Mouse (Mus musculus) mouse embryonic stem cell (cell line): ENCODE measurements around the gene Dnmt1.

Source experiments
- in situ Hi-C, 2 experiments: fragments of 300-500 bp; cut with MboI; formaldehyde crosslinking; loops; 1 replicate in 1 of 2; 3 replicates in 1 of 2; pipeline ENCODE4 v1.14.3; 2019 to 2020; ENCODE audit warnings: low sequenced_read_pairs in 2 of 2, low pct_unique_long_range_greater_than_20kb in 1 of 2, mixed read lengths in 1 of 2; ENCODE audit not compliant: unreplicated experiment in 1 of 2

Dnmt1 gene

DNA sequence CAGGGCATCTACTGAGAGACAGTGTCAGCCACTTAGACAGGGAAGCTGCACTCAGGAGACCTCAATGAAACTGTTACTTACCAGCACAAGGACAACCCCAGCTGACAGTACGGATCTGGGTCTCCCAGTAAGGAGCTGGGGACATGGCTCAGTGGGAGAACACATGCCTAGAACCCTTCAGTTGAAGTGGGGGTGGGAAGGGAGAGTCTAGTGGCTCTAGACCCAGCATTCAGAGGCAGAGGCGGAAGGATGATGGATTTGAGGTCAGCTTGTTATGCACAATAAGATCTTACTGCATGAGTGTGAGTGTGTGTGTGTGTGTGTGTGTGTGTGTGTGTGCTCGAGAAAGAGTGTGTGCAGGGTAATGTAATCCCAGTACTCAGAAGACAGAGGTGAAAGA, 22.5 kb upstream of the Dnmt1 start:
- in situ Hi-C loops: loop anchor here in 1 of 2 experiments (25.0 kb wide), 1 partner anchor 245 kb away; the partner anchor contains the start of gene Olfm2

DNA sequence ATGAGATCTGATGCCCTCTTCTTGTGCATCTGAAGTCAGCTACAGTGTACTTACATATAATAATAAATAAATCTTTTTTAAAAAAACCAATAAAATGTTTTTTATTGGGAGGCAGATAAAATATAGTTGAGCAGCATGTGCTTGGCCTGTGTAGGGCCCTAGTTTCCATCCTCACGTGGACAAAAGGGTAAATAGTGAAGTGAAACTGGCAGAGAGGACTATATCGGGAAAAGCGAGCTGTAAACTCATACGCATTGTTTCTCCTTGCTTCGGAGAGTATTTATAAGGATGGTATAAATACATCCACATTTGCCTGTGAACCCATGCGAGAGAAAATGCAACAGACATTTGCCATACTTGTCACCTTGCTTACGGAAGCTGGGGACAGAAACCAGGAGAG, 20.1 kb upstream of the Dnmt1 start:
- in situ Hi-C loops: loop anchor here in 1 of 2 experiments (25.0 kb wide), 1 partner anchor 242 kb away; the partner anchor contains the start of gene Olfm2

DNA sequence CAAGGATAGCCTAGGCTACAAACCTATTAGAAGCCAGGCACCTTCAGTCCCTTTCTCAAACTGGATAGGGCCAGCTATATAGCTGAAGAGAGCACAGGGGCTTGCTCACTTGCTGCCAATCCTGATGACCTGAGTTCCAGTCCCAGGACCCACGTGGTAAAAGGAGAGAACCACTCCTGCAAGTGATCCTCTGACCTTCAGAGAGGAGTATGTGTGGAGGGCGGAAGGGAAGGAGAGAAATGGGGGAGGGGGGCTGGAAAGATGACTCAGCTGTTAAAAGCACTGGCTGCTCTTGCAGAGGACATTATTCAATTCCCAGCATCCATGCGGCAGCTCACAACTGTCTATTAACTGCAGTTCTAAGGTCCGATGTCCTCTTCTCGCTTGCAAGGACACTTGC, 19.5 kb upstream of the Dnmt1 start:
- in situ Hi-C loops: loop anchor here in 1 of 2 experiments (25.0 kb wide), 1 partner anchor 242 kb away; the partner anchor contains the start of gene Olfm2

DNA sequence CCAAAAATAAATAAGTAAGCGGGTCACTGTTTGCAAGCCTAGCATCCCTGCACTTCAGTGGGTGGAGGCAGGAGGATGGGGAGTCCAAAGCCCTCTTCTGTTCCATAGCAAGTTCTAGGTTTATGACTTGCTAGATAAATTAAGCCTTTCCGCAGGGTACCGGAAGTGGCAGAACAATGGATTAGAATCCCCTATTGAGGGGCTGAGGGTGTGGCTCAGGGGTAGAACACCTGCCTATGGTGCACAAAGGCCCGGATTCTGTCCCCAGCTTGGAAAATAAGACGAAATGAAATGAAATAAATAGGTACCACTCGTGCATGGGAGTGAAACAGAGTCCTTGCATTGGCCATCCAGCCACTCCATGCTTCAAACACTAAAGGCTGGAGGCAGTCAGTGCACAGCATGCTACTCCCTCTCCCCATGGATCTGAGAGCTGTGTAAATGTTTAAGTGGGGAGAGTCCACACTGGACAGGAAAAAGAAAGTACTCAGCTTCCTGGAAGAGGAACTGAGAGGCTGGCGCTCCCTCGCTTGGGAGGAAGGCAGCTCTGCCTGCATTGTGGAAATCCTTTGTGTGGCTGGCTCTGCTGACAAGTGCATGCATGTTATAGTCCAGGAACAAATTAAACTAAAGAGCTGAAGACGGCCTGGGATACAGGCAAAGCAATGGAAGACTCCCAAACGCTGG, 18.9 kb upstream of the Dnmt1 start:
- in situ Hi-C loops: loop anchor here in 1 of 2 experiments (25.0 kb wide), 1 partner anchor 241 kb away; the partner anchor contains the start of gene Olfm2

DNA sequence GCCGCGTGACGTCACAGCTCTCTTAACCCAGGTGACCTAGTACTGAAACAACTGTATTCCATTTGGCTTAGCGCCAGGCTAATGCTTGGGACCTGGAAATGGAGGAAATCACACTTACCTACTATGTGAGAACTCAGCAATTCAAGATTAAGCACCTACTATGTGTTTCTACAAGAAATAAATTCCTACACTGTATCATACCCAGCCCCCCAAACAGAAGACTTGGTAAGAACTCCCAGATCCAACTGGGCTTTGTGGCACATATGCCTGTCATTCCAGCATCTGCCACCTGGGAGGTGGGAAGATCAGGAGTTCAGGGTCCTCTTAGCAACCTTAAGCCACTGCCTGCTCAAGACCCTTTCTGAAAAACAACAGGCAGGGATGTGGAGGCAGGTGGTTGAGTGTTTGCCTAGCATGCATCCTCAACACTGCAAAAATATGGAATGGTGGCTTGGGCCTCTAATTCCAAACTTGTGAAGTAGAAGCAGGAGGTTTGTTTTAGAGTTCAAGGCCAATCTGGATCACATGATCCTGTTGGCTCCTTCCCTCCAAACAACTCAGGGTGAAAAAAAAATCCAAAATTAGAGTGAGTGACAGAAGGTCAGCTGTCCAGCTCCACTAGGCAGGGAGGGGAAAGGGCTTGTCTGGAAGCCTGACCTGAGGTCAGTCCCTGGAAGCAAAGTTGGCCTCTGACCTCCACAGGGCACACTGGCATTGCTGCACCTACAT, 17.4 kb upstream of the Dnmt1 start:
- in situ Hi-C loops: loop anchor here in 1 of 2 experiments (25.0 kb wide), 1 partner anchor 240 kb away; the partner anchor contains the start of gene Olfm2

DNA sequence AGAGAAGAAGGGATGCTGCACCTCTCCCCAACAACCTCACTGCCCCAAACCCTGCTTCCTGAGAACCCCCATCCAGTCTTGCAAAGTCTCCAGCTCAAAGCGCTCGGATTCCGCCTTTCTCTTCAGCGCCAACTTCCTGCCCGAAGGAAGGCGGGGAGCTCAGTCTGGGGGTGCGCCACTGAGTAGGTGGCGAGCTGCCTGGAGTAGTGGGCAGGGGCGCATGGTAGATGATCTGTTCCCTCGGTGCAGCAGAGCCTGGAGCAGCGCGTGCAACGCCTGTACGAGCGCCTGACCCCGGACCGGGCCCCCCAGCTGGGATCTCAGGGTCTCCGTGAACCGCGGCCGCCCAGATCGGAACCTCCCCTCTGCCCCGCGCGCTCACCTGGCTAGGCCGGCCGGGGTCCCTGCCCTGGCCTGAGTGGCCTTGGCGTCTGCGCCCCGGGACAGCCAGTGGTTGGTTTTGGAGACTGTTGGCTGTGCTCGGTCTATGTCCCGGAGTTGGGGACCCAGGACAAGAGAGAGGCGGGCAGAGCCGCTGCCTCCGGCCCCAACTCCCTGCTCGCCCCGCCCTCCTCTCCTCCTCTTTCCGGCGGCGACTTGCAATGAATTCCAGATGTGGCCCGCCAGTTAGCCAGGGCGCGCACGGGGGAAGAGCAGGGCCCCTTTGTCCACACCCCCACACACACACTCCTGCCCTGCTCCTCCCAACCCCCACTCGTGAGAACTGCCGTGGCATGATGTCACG, 16.7 kb upstream of the Dnmt1 start, which contains the start of gene S1pr2:
Gene S1pr2, minus strand, starts transcription at position 566 of the 745 bp plus-strand sequence.
- in situ Hi-C loops: loop anchor here in 1 of 2 experiments (25.0 kb wide), 1 partner anchor 239 kb away; the partner anchor contains the start of gene Olfm2

DNA sequence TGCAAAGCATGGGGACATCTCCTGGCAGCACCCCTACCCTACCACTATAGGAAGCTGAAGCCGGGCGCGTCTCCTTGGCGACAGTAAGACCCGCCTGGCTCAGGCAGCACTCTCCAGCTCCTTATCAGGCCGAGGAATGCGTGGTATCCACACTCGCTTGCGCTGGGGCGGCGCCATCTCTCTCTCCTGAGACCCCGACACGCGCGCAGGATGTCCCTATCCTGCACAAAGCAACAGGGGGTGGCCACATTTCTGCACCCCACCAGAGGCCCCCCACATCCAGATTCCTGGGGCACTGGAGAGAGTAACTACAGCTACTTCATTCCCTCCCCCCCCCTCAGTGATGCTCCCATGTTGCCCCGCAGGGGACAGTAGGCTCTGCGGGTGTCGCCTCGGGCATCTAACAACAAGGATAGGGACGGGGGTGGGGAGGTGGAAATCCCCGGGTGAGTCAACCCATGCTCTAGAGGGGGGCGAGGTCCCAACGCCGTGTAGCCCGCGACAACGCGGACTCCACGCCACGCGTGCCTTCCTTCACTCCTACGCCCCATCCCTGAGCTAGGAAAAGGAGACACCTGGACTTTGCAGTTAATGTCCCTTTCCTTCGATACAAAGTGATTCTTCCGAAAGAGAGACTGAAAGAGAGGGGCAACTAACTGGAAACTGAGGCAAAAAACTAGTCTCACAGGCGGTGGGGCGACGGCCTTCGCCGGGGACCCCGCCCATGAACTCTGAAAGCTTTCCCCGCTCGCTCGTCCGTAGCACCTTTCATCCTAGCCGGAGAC, 15.9 kb upstream of the Dnmt1 start:
- in situ Hi-C loops: loop anchor here in 1 of 2 experiments (25.0 kb wide), 1 partner anchor 238 kb away; the partner anchor contains the start of gene Olfm2

DNA sequence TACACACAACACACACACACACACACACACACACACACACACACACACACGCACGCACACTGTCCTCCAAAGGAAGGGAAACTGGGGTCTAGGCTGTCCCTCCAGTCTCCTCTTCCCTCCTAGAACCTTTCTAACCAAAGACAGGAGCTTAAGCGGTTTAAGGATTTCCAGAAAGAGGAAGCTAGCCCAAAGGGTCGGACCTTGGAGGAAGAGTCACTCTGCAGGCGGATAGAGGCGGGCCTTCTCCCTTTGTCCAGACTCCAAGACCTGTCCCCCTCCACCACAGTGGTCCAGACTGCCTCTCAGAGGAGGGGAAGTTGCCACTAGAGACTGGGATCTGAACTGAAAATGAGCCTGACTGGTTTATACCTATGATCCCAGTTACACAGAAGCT, 14.0 kb upstream of the Dnmt1 start:
- in situ Hi-C loops: no loop called here

DNA sequence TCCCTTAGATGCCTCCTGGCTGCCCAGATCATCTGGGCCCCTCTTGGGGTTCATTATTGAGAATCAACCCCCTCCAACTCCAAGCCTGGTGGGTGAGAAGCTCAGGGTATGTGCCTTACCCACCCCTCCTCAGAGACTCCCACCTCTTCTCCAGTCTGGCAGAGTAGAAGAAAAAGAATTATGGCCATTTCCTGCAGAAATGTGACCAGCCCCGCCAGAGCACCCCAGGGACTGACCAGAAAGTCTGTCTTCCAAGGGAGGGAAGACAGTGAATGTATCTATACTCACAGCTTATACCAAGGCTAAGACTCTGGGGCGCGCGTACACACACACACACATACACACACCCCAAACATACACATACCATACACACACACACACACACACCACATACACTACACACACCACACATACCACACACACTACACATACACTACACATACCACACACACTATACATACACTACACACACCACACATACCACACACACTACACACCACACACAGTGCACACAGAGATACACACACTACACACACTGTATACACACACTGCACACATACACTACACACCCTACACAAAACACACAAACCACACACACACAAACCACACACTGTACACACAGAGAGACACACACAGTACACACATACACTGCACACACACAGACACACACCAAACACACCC, 13.5 kb upstream of the Dnmt1 start:
- in situ Hi-C loops: no loop called here

DNA sequence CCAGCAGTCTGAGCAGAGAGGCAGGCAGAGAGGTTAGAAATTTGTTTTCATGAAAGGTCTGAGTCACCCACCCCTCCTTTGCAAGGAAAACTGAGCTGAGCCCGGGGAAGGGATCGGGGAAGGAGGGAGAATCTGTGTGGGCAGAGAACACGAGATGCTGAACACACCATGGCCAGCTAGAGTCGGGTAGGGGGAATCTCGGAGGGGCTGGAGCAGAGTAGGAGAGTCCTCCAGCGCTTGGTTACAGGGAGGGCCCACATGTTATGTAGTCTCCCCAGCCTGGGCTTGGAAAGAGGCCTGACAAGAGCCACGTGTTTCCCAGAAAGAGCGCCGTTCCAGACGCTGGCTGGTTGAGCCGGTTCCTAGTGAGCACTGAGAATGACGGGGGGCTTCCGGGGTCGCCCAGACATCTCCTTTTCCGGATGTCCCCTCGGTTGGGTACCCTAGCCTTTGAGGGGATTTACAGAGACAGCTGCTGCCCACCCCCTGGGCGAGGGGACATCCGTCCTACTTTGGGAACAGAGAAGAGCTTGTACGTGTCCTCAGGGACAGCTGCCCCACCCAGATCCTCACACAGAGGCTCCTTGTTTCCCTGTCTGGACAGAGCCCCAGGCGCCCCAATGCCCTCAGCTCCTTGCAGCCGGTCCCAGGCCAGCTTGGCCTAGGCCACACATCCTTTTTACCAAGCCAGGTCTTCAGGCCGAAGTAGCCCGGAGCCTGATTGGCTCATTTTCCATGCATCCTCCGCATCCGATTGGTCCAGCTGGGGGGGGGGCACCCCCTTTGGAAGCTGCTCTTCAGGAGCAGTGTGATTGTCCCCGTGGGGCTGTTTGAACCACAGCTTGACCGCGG, 12.7 kb upstream of the Dnmt1 start:
- in situ Hi-C loops: no loop called here

DNA sequence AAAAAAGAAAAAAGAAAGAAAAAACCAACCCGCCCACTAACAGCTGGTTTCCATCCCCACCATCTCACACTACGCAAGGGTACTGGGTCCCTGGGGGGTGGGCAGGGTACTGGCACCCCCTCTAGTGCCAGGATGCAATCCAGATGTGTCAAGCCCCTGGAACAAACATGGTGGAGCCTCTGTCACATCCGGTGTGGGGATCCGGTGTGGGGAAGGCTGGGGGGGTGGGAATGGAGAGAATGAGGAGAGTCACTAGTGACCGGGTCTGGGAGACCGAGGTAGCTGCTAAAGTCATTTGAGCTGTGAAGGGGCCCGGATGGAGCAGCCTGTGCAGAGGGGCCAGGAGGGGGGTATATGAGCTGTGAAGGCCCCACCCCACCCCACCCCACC, 12.1 kb upstream of the Dnmt1 start:
- in situ Hi-C loops: no loop called here

DNA sequence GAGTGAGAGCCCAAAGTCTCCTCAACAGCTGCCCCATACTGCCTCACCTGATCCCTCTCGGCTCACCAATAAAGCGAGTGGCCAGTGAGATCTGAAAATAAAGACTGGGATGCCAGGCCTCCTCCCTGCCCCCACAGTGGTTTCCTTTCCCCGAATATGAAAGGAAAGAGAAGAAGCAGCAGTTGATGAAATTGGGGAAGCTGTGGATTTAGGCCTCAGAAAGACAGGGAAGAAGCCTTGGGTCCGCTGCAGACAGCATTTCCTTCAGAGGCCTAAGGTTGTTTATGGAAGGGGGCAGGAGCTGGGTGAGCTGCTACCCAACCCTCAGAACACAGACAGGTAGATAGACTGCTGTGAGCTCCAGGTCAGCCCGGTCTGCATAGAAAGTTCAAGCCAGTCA, 7.1 kb upstream of the Dnmt1 start:
- in situ Hi-C loops: no loop called here

DNA sequence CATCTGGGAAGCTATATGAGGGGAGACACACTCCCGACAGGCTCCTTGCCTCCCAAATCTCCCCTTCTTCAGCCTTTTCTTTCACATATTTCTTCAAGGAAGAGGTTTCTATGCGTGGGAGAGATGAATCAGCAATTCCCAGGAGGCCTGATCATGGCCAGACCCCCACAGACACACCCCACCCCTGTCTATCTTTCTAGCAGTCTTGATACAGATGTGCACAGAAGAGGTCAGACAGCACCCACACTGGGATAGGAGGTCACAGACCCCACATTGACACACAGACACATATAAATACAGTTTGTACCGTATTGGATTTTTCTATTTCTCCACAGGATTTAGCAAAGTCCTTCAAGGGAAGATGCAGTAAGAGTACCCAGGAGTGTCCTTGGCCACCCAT, 6.3 kb upstream of the Dnmt1 start:
- in situ Hi-C loops: no loop called here

DNA sequence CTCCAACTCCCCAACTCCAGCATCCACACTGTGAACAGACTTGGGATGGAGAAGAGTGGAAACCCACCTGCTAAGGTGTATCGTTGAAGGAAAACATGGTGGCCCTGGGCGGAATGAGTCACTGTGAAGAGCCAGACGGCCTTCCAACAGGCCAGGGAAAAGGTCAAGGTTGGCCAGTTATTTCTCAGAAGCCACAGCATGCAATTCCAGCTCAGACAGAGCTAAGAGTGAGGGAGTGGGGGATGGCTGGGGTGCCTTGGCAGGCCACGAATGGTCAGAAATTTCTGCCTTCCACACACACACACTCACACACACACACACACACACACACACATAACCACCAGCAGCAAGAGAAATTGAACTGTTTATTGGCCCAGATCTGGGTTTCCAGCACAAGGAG, 5.9 kb upstream of the Dnmt1 start:
- in situ Hi-C loops: no loop called here

DNA sequence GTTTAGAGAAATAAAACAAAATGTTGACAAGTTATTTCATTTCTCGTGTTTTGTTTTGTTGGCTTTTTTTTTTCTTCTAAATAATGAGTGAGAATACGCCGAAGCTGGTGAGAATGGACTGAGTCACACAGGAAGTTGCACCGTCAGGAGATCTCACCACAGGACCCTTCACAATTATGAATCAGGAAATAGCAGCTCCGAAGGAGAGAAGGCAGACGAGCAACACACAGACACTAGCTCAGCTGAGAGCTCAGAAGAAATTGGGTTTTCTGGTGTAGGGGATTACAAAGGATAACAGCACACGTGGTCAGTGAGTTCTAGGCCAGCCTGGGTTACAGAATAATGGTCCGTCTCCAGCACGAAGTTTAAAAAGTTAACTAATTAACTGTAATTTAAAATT, 1.9 kb upstream of the Dnmt1 start:
- in situ Hi-C loops: no loop called here

DNA sequence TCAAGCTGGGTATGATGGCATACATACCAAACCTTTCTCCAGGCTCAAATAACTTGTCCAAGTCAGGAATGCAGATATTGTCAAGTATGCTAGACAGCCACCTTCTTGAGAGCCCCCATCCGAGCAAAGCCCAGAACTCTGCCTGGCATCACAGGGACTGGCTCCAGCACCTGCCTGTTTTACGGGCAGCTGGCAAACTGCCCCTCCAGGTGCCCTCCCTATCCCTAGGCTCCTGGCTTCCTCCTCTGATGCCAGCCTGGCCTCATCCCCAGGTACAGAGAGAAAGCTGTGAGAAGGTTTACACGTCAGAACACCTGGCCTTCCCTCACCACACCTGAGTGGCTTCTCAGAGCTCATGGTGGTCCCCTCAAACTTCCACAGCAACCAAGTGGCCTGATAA, 2.7 kb downstream of the Dnmt1 start:
- in situ Hi-C loops: no loop called here
